Mouse (Mus musculus) induced T-regulatory cell, adult 2 months (primary cell): ENCODE measurements around the gene Krt17.
"Not testable (repeated sequence)": the region's sequence is repeated elsewhere in the genome, so short reads cannot be mapped to it uniquely, and the experiment has no call there.

Experiments used
- DNase-seq: peaks from one replicate; pipeline ENCODE4 v3.0.0-alpha.2; 2012; ENCODE audit warnings: low read depth

Krt17 gene

DNA sequence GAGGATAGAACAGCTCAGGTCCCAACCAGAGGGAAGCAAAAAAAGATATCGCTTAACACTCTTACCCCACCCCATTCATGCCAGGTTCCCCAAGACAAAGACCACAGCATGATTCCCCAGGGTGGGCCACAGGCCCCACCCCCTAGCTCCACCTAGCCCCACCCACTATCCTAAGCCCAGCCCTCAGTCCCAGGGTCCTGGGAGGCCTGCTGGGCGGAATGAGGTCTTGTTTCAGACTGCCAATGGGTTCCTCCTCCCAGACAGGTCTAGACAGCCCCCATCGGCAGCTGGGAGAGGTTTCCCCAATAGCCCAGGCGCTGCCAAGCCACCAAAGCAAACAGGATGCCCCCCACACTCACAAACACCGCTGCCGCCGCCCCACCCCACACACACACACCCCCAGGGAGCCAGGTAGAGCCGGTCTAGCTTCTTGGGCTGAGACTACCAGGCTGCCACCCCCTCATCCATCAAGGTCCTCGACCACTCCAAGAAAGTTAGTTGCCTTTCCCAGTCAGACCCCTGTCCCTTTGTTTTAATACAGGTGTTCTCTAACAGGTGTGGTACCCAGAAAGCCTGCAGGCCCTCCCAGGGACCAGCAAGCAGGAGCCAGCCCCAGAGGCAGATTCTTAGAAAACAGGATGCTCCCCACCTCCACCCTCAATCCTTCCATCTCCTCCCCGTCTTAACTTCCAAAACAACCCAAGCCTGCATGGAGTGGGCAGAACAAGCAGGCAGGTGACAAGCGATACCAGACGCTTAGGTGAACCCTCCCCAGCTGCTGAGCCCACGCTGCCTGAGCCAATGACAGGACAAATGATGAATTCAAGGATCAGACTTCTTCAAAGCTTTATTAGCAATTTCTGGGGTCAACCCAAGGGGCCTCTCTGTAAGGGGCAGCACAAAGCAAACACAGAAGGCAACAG is 1.5 kb upstream of the Krt17 start:
- DNase-seq = no peak

DNA sequence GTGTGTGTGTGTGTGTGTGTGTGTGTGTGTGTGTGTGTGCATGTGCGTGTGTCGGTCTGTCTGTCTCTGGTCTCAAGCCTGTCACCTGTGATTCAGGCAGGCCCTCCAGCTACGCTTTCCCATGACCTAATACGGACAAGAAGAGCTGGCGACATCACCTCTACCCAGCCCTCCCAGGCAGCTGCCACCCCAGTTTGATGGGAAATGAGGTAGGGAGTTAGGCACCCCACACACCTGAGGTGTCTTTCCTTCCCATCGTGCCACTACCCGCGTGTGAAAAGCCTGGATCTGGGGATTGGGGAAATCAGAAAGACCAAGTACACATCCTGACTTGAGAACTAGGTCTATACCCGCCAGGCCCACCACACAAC is 391 bp upstream of the Krt17 start:
- DNase-seq = no peak

DNA sequence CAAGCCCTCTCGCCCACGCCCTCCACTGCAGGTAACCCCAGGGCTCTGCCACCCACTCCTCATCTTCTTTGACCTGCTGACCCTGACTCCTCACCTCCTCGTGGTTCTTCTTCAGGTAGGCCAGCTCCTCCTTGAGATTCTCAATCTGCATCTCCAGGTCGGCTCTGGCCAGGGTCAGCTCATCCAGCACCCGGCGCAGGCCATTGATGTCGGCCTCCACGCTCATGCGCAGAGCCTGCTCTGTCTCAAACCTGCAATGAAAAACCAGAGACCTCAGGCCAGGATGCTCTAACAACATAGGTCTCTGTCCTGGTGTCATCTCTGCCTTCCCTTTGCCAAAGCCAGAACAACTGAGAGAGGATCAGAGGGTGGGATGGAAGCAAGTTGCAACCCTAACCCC is 1.8 kb downstream of the Krt17 start:
- no peak for DNase-seq

DNA sequence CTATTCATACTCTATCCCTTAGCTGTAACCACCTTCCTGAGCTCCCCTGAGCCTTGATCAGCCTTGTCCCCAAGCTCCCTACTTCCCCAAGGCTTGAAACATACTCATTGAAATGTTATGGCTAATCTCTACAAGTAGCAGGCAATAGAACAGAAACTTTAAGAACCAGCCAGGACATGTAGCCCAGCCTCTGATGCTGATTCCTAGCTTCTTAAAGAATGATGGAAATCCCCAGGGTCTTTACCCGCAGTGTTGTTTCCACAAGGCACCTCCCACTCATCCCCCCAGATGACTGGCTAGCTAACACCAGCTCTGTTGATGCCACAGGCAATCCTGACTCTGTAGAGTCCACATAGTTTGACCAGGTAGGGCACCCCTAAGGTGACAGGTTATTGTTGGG is 2.9 kb downstream of the Krt17 start:
- DNase-seq = no peak

DNA sequence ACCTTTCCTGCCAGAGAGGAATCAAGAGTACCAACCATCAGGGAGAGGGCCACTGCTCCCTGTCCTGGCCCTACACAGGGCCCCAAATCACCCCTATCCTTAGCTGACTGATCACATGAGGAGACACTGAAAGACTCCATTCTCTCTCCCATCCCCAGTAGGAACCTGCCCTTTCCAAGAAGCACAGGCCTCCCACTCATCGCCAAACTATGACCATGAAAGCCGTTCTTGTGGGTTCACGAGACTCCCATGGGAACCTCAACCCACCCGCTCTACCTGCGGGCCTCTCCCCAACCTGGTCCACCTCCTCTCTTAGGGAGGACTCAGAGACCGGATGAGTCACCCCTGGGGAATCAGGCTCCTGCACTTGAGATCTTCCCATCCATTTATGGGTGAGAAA is 5.3 kb downstream of the Krt17 start:
- no peak for DNase-seq

DNA sequence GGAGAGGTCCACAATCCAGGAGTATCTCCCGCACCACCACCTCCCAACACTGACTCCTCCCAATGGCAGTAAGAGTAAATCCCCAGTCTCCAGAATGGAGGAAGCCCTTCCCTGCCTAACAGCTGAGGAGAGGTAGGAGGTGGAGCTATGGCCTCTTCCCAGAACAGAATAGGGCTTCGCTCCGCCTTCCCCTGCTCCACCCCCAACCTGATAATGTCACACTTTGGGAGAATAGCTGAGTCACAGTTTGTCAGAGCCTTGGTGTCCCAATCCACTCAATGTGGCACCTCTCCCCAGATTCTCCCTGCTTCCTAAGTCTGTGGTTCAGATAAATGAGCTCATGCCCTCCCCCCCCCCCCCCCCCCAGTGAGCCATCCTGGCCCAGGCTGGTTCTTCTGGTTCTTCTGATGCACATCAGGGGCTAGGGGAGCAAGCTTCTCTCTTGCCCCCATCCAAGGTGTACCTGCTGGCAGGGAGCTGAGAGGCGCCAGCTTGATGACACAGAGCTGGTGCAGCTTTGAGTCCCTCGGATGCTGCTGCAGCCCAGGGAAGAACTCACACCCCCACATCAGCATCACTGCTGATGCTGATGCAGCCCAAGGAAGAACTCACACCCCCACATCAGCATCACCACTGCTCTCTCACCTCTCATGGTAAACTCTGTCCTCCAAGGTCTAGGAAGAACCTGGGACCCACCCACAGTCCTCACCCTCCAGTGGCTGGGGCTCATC is 6.3 kb downstream of the Krt17 start:
- DNase-seq = no peak

DNA sequence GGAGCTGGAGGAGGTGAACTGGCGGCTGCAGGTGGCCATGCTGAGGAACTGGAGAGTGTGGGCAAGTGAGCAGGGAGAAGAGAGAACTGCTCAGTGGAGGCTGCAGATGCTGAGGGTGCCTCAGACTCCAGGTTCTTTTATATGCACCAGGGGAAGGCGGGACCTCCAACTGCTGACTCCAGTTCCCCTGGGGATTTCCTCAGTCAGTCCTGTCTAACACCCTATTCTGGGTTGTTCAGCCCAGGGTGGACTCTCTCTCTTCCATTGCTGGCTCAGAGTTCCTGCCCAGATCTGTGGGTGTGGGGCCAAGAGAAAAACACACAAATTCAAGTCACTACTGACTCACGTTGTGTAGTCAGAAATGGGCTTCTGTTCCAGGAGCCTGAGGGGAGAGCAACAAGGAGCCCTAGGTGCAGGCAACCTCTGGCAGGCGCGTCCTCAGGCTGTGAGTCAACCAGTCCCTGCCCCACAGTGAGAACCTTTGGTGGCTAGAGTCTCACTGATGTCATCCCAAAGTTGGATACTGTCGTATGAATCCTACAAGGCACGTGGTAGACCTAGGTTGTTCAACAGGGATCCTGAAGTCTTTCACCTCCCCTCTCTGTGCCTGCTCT is 11.9 kb downstream of the Krt17 start, which contains the start of gene Krt16:
TSS of gene Krt16 (minus strand) at position 51 of the 614 bp plus-strand sequence.
- no peak for DNase-seq

DNA sequence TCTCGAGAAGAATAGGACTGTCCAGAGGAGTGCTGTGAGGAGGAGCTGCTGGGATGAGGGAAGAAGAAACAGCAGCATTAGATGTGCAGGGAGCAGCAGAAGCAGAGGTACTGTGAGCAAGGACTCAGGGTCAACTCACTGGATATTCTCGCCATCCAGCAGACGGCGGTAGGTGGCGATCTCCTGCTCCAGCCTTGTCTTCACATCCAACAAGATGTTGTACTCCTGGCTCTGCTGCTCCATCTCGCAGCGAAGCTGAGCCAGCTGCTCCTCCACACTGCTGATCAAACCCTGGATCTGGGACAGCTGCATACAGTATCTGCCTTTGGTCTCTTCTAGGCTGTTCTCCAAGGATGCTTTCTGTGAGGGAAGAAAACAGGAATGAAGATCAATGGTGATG is 14.4 kb downstream of the Krt17 start:
- not testable (repeated sequence) for DNase-seq

DNA sequence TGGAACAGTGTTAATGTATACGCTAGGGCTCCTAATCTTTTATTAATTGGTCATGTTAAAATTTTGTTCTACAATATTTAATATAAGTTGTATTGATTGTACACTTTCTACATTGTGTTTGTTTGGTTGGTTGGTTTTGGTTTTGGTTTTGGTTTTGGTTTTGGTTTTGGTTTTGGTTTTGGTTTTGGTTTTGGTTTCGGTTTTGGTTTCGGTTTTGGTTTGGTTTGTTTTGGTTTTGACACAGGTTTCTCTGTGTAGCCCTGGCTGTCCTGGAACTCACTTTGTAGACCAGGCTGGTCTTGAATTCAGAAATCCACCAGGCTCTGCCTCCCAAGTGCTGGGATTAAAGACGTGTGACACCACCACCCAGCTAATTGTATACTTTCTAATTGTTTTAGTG is 20.6 kb downstream of the Krt17 start:
- DNase-seq = peak; percentile 50

DNA sequence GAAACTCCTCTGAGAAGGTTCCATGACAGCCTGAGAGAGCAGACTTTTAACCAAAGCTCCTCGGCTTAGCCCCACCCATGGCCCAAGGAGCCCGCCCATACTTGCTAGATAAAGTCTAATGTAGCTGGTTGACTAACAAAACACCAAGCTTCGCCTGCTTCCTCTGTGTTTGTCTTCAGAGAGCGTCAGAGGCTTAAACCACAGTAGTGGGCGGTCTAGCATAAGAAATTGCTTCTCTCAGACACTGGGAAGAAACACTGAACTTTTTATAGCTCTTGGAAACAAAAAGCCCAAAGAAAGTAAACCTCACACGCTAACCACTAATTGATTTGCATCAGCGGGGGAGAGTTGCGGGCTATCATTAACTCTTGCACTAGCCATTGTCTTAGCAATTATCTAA is 39.1 kb downstream of the Krt17 start:
- DNase-seq = no peak

DNA sequence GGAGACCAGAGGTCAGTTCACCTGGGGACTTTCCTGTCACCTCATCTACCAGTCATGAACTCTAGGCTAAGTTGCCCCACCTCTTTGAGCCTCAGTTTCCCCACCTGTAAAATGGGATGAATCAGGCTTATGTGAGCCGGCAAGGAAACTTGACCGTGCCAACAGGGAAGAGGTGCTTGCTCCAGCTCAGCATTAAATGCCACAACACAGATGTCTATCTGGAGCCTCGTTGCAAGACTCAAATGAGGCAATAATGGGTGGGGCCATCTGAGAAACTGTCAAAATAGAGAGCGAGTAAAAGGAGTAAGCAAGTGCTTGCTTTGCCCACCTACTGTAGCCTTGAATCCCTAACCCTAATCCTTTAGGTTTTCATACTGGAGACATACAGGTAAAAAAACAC is 41.5 kb downstream of the Krt17 start:
- no peak for DNase-seq

DNA sequence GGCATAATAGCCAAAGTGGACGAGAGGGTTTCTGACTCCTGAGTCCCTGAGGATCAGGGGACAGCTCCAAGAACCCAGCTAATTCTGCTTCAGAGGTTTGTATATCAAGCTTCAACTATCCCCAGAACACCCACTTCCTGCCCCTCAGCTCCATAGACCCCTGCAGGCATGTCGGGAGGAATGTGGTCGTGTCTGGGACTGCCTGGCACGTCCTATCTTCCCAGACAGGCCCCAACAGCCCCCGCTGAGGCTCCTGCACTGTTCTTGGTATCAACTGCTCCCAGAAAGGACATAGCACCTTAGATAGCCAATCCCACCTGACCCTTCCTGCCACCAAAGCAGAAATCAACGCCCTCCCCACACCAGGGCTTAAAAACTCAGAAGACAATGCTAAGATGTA is 52.3 kb downstream of the Krt17 start:
- DNase-seq = no peak

DNA sequence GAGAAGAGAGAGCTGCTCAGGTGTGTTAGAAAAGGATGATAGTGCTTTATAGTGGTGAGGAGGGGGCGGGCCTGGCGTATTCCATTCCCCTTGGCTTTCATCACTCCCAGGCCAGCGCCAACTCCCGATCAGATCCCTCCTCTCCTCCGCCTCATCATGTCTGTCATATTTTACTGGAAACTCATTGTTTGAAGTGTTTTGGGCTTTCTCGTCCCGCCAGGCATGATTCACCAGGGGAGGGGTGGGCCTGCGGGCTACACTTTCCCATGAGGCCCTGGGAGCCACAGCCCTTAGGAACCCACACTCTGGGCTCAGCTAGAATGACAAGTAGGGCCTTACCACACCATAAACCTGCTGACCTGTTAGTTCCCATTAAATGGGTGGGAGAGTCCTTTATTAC is 53.3 kb downstream of the Krt17 start, which contains the start of gene Krt14:
TSS of gene Krt14 (minus strand) at position 51 of the 400 bp plus-strand sequence.
- DNase-seq = no peak
